Comparison of ENCODE assay signal across 8 mouse cellular contexts in the genomic region with DNA sequence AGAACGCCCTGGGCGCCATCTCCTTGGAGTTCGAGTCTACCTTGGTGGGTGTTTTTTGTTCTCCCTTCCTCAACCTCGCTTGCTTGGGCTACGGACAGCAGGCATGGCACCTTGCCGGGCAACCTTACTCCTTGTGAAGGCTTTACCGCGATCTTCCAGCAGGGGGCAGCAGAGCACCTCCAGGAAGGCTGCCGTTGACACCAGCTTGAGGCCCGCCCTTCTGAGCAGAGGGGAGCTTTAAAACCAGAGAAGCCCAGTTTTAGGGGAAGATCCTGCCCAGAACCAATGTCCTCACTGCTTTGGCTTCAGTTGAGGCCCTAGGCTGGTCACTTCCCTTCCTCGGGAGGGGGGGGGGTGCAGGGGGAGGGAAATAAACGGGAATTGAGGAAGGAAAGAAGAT. TPM values are rescaled to one million over a fixed set of nuclear protein-coding genes. Genes with fewer than 3 reads are reported as not detected.
DNase-seq lines count a peak whose midpoint lies in the region; ATAC-seq and TF ChIP-seq lines count a peak whose summit lies in the region.

No protein-coding gene starts in this region.

- intact Hi-C loops in heart, postnatal 10 days (cut with DNase I), result loop anchor here (1.0 kb wide), 1 partner anchor 44 kb away; no protein-coding TSS in a partner anchor

- H3K27me3 ChIP-seq in forebrain, embryonic 13.5 days, result no peaks in the 10 kb centered on the region

- H3K4me2 ChIP-seq in forebrain, embryonic 13.5 days, result peak overlapping the region; percentile 53

- TF ChIP-seq CTCF in lung, adult 2 months (IDR thresholded peaks at IDR 0.05; ENCODE audit: insufficient read depth, low read length), result peak; percentile 91

- H3K9ac ChIP-seq in forebrain, embryonic 13.5 days, result peak overlapping the region; percentile 43; the same call in 1 of the 2 replicates

- 3% methylated on average over 12 of the region's 12 CpGs for WGBS in forebrain, embryonic 13.5 days
- 3% methylated on average over 12 of the region's 12 CpGs for WGBS in large intestine, adult 2 months
- 2% methylated on average over 12 of the region's 12 CpGs for WGBS in lung, adult 2 months

- H3K27ac ChIP-seq in forebrain, embryonic 13.5 days, result no peak overlapping the region

- DNase-seq in ES-CJ7 (ENCODE audit: low read depth, low spot score), result peak; percentile 88
- DNase-seq in c-Kit-positive CD71-positive TER-119-positive erythroid progenitor cells, embryonic 14.5 days (ENCODE audit: low spot score), result peak; percentile 66
- DNase-seq in heart, postnatal 10 days, result peak; percentile 93 to 97
- peak; percentile 55 for DNase-seq in large intestine, adult 2 months (ENCODE audit: low read depth, low spot score)
- DNase-seq in lung, adult 2 months, result peak; percentile 90
- peak; percentile 45 to 52 for DNase-seq in thymus, adult 18-20 months

- ATAC-seq in forebrain, embryonic 13.5 days, result peak; percentile 72
- ATAC-seq in neutrophil, adult 5-6 weeks (ENCODE audit: extremely low read depth, insufficient number of reproducible peaks, low FRiP score, poor library complexity, severe bottlenecking), result peak; percentile 74

- TF ChIP-seq POLR2A in lung, adult 2 months (IDR thresholded peaks at IDR 0.05; ENCODE audit: borderline replicate concordance, extremely low read depth, low read depth, low read length), result no peak

- no peaks in the 10 kb centered on the region for H3K36me3 ChIP-seq in forebrain, embryonic 13.5 days (ENCODE audit: poor library complexity, severe bottlenecking)

- H3K4me3 ChIP-seq in forebrain, embryonic 13.5 days, result no peak overlapping the region
- no peak overlapping the region for H3K4me3 ChIP-seq in lung, adult 2 months (replicated peaks; ENCODE audit: extremely low read depth, low read depth, low read length)

- no peaks in the 10 kb centered on the region for H3K9me3 ChIP-seq in forebrain, embryonic 13.5 days (replicated peaks)

- peaks cover 21% of the 10 kb centered on the region for H3K4me1 ChIP-seq in forebrain, embryonic 13.5 days
- no peaks in the 10 kb centered on the region for H3K4me1 ChIP-seq in lung, adult 2 months (ENCODE audit: control insufficient read depth, insufficient read depth, low read length)

RNA-seq across cellular contexts. Expression of a gene that starts 17.9 kb away (rescaled TPM):
- polyA plus RNA-seq in forebrain, embryonic 13.5 days (2015; fragmentation: Nextera tagmentation; extraction: Ambion mirVana), result 1.8 and 3.7 TPM in 2 replicates
- total RNA-seq in heart, postnatal 10 days (2021), result under 1 TPM; 0.55 to 0.57 TPM
- 0.51 and 0.93 TPM in 2 replicates for polyA plus RNA-seq in large intestine, adult 2 months (2012; rRNA removed)
- 10.5 and 13.3 TPM in 2 replicates for polyA plus RNA-seq in lung, adult 2 months (2012; rRNA removed)
- 0.35 and 0.61 TPM in 2 replicates for total RNA-seq in neutrophil, adult 5-6 weeks (2017)

RNA-seq across cellular contexts. Expression of a gene that starts 20.1 kb away (rescaled TPM):
- polyA plus RNA-seq in forebrain, embryonic 13.5 days (2015; fragmentation: Nextera tagmentation; extraction: Ambion mirVana), result 0.36 and 1.3 TPM in 2 replicates
- total RNA-seq in heart, postnatal 10 days (2021), result under 1 TPM; 0.24 to 0.47 TPM
- 0.76 and 1.0 TPM in 2 replicates for polyA plus RNA-seq in large intestine, adult 2 months (2012; rRNA removed)
- polyA plus RNA-seq in lung, adult 2 months (2012; rRNA removed), result 8.9 and 9.2 TPM in 2 replicates
- 3.1 and 5.4 TPM in 2 replicates for total RNA-seq in neutrophil, adult 5-6 weeks (2017)

RNA-seq across cellular contexts. Expression of a gene that starts 50.6 kb away (rescaled TPM):
- 25.8 and 27.1 TPM in 2 replicates for polyA plus RNA-seq in forebrain, embryonic 13.5 days (2015; fragmentation: Nextera tagmentation; extraction: Ambion mirVana)
- under 1 TPM in 1 of 2 experiments, not detected in 1; 0.32 TPM for total RNA-seq in heart, postnatal 10 days (2021)
- 0.30 and 0.40 TPM in 2 replicates for polyA plus RNA-seq in large intestine, adult 2 months (2012; rRNA removed)
- polyA plus RNA-seq in lung, adult 2 months (2012; rRNA removed), result 0.54 and 0.59 TPM in 2 replicates
- total RNA-seq in neutrophil, adult 5-6 weeks (2017), result not detected in 2 replicates

RNA-seq across cellular contexts. Expression of a gene that starts 53.6 kb away (rescaled TPM):
- polyA plus RNA-seq in forebrain, embryonic 13.5 days (2015; fragmentation: Nextera tagmentation; extraction: Ambion mirVana), result not detected in 2 replicates
- total RNA-seq in heart, postnatal 10 days (2021), result not detected
- not detected in 2 replicates for polyA plus RNA-seq in large intestine, adult 2 months (2012; rRNA removed)
- not detected in 2 replicates for polyA plus RNA-seq in lung, adult 2 months (2012; rRNA removed)
- not detected in 2 replicates for total RNA-seq in neutrophil, adult 5-6 weeks (2017)

Comparison
In these comparisons a context has a peak if more than half of its experiments do, and no peak if none do; other contexts are left out.
1. RNA of a gene that starts 50.6 kb away (polyA plus RNA-seq): 25.8 to 27.1 TPM in forebrain, embryonic 13.5 days; 0.54 to 0.59 TPM in lung, adult 2 months and 0.30 to 0.40 TPM in large intestine, adult 2 months; every median in the first group is over 10 times any median in the second.
2. Peak in every context shown above with its lines, with median percentiles within 50 percentile points of each other: DNase-seq.